Mouse (Mus musculus) stomach, embryonic 16.5 days (tissue): ENCODE measurements around the gene Nkap. TPM values are rescaled to one million over a fixed set of nuclear protein-coding genes. Genes with fewer than 3 reads are reported as not detected.

Experiments used
- ATAC-seq: fragments of 200-750 bp; cut with Nextera tagmentation; 2 replicates; pipeline ENCODE4 v1.8.0; 2017; ENCODE audit warnings: moderate number of reproducible peaks, moderate TSS enrichment; ENCODE audit not compliant: insufficient read depth, low FRiP score
- H3K27ac ChIP-seq: fragments of 300-500 bp; sonication (generic); 2 replicates; pipeline ENCODE4 v1.5.1; 2014; ENCODE audit warnings: low read length
- H3K27me3 ChIP-seq: fragments of 300-500 bp; sonication (generic); 2 replicates; pipeline ENCODE4 v1.6.1; 2014; ENCODE audit warnings: low read length, control low read depth, mixed read lengths; ENCODE audit not compliant: control insufficient read depth, insufficient read depth
- H3K36me3 ChIP-seq: fragments of 300-500 bp; sonication (generic); 2 replicates; pipeline ENCODE4 v1.6.1; 2014; ENCODE audit warnings: low read length; ENCODE audit not compliant: control insufficient read depth, insufficient read depth
- H3K4me1 ChIP-seq: fragments of 300-500 bp; sonication (generic); 2 replicates; pipeline ENCODE4 v1.6.1; 2014; ENCODE audit warnings: low read length, control low read depth, mixed read lengths; ENCODE audit not compliant: control insufficient read depth, insufficient read depth
- H3K4me2 ChIP-seq: fragments of 300-500 bp; sonication (generic); 2 replicates; pipeline ENCODE4 v1.6.1; 2014; ENCODE audit warnings: low read depth, low read length, mixed read lengths
- H3K4me3 ChIP-seq: fragments of 300-500 bp; sonication (generic); replicated peaks from 2 replicates; pipeline ENCODE4 v1.5.1; 2014; ENCODE audit warnings: mild to moderate bottlenecking, low read length
- H3K9ac ChIP-seq: fragments of 300-500 bp; sonication (generic); 2 replicates; pipeline ENCODE4 v1.6.1; 2014; ENCODE audit warnings: low read length
- H3K9me3 ChIP-seq: fragments of 300-500 bp; sonication (generic); replicated peaks from 2 replicates; pipeline ENCODE4 v1.6.1; 2016; ENCODE audit warnings: low read length, control low read depth; ENCODE audit not compliant: control insufficient read depth
- WGBS: fragments of 180-500 bp; shearing (Covaris S2); extraction: QIAGEN DNeasy Blood & Tissue Kit; methylation state at CpG from one replicate; pipeline ENCODE4 v1.1.7; 2014; 5-methylcytosine and 5-hydroxymethylcytosine counted together
- polyA plus RNA-seq: library from polyadenylated mRNA; unstranded; fragments of >200 nt; fragmentation: Nextera tagmentation; extraction: Ambion mirVana; gene quantifications from 2 replicates; pipeline ENCODE4 v1.2.1, GENCODE M21; 2015

The Nkap gene
- polyA plus RNA-seq, 1 experiment from 2014 or later = 14.2 TPM

- 19% methylated on average over 20 of the region's 20 CpGs for whole genome bisulfite sequencing
- H3K4me2 ChIP-seq = peak overlapping the region; percentile 62
- peak overlapping the region; percentile 71 for H3K9ac ChIP-seq
- ATAC-seq = no peak
- H3K9me3 ChIP-seq = no peaks in the 10 kb centered on the region
- H3K27ac ChIP-seq = no peak overlapping the region
- peak overlapping the region; percentile 62 for H3K4me3 ChIP-seq
- H3K27me3 ChIP-seq = no peaks in the 10 kb centered on the region
- no peaks in the 10 kb centered on the region for H3K4me1 ChIP-seq
- no peaks in the 10 kb centered on the region for H3K36me3 ChIP-seq
Measured at GRCm38 (mm10) chrX:37190755-37191104, 64.1 kb downstream of the Nkap start.

- Histone ChIP-seq H3K27me3 (no peaks in the 10 kb centered on the region), H3K4me3 (peak within 1 kb of the TSS; percentile 62), H3K4me1 (no peaks in the 10 kb centered on the region), H3K36me3 (no peaks in the 10 kb centered on the region), H3K27ac (peak within 1 kb of the TSS; percentile 13), H3K9ac (peak within 1 kb of the TSS; percentile 71), H3K4me2 (peak within 1 kb of the TSS; percentile 62), H3K9me3 (no peaks in the 10 kb centered on the region)
- ATAC-seq = peak; percentile 90
- 16% methylated on average over 63 of the region's 63 CpGs for WGBS
Measured at GRCm38 (mm10) chrX:37191105-37191743, 64.6 kb downstream of the Nkap start, which contains the start of the genes Ndufa1 and Rnf113a1. Gene Ndufa1, minus strand, starts transcription at chrX:37191163. Gene Rnf113a1, plus strand, starts transcription at chrX:37191245.

- 21% methylated on average over 28 of the region's 28 CpGs for WGBS
- H3K27ac ChIP-seq = no peak overlapping the region
- H3K9me3 ChIP-seq = no peaks in the 10 kb centered on the region
- H3K27me3 ChIP-seq = no peaks in the 10 kb centered on the region
- peak overlapping the region; percentile 62 for H3K4me3 ChIP-seq
- H3K36me3 ChIP-seq = no peaks in the 10 kb centered on the region
- no peaks in the 10 kb centered on the region for H3K4me1 ChIP-seq
- peak overlapping the region; percentile 61 for H3K4me2 ChIP-seq
- ATAC-seq = no peak
- peak overlapping the region; percentile 71 for H3K9ac ChIP-seq
Measured at GRCm38 (mm10) chrX:37191744-37192379, 65.3 kb downstream of the Nkap start.

- WGBS = 49% methylated on average over 8 of the region's 8 CpGs
- no peak overlapping the region for H3K4me2 ChIP-seq
- H3K4me1 ChIP-seq = no peaks in the 10 kb centered on the region
- H3K9ac ChIP-seq = no peak overlapping the region
- no peaks in the 10 kb centered on the region for H3K27me3 ChIP-seq
- no peak overlapping the region for H3K4me3 ChIP-seq
- H3K27ac ChIP-seq = no peak overlapping the region
- no peaks in the 10 kb centered on the region for H3K9me3 ChIP-seq
- H3K36me3 ChIP-seq = no peaks in the 10 kb centered on the region
- ATAC-seq = no peak
Measured at GRCm38 (mm10) chrX:37198676-37199075, 72.1 kb downstream of the Nkap start.

Other genes with a start within 250 kb of the Nkap start
- gene Nkrf, start 223.9 kb upstream of the Nkap start, polyA plus RNA-seq = 1.2 and 1.3 TPM in 2 replicates
- gene Sept6, start 135.0 kb upstream of the Nkap start, polyA plus RNA-seq = 15.0 and 15.6 TPM in 2 replicates
- gene Sowahd, start 78.0 kb upstream of the Nkap start, polyA plus RNA-seq = not detected in 2 replicates
- gene Rpl39, start 41.4 kb upstream of the Nkap start, polyA plus RNA-seq = 438 and 576 TPM in 2 replicates
- 15.4 and 19.4 TPM in 2 replicates for gene Upf3b, start 16.5 kb upstream of the Nkap start, polyA plus RNA-seq
- not detected in 2 replicates for gene Akap14, start 42.0 kb downstream of the Nkap start, polyA plus RNA-seq
- 398 and 416 TPM in 2 replicates for gene Ndufa1, start 64.4 kb downstream of the Nkap start, polyA plus RNA-seq
- 9.1 and 10.1 TPM in 2 replicates for gene Rnf113a1, start 64.5 kb downstream of the Nkap start, polyA plus RNA-seq
- not detected in 2 replicates for gene Gm9, start 84.2 kb downstream of the Nkap start, polyA plus RNA-seq
- gene Rhox1, start 95.5 kb downstream of the Nkap start, polyA plus RNA-seq = not detected in 2 replicates
- gene Rhox2a, start 118.2 kb downstream of the Nkap start, polyA plus RNA-seq = not detected in 2 replicates
- gene Rhox3a, start 123.1 kb downstream of the Nkap start, polyA plus RNA-seq = 0.28 TPM in 1 of 2 replicates, not detected in the other
- not detected in 2 replicates for gene Rhox4a, start 138.5 kb downstream of the Nkap start, polyA plus RNA-seq